Mouse (Mus musculus) MEL-GATA-1-ER (cell line): ENCODE measurements at regions not wholly inside any gene's neighbourhood (a gene's known extent, or its start where the extent isn't known, plus 50 kb on each side); places are given as distances from the start of the nearest gene placed in this dataset.

Experiments used
- DNase-seq: peaks from one replicate; pipeline ENCODE4 v3.0.0-alpha.2; 2012; ENCODE audit warnings: low read depth; ENCODE audit errors: extremely low read depth

- no peak for DNase-seq
These were observed 85.6 kb upstream of the Aldh1b1 start for GRCm38 (mm10) chr4:45713046-45713706.

- DNase-seq, result no peak
These were observed 94.8 kb upstream of the Aldh1b1 start for GRCm38 (mm10) chr4:45703997-45704396.

DNA sequence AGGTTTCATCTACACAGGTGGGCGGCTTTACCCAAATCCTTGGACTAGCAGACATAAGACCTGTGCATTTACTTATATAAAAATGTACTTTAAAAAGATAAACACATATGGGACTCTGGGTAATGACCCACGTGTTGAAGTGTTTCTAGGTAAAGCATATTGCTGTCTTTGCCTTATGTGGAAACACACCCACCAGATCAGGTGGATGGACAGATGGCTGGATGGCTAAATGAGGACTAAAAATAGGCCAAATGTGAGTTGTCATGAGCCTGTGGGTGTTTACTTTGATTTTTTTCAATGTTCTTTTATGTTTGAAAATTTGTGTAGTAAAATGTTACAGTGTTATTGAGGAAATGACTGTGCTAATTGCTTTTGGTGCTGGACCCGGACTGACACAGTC, 99.2 kb upstream of the Aldh1b1 start:
- no peak for DNase-seq

- DNase-seq, result no peak
These were observed 103.6 kb upstream of the Aldh1b1 start for GRCm38 (mm10) chr4:45695239-45695638.

DNA sequence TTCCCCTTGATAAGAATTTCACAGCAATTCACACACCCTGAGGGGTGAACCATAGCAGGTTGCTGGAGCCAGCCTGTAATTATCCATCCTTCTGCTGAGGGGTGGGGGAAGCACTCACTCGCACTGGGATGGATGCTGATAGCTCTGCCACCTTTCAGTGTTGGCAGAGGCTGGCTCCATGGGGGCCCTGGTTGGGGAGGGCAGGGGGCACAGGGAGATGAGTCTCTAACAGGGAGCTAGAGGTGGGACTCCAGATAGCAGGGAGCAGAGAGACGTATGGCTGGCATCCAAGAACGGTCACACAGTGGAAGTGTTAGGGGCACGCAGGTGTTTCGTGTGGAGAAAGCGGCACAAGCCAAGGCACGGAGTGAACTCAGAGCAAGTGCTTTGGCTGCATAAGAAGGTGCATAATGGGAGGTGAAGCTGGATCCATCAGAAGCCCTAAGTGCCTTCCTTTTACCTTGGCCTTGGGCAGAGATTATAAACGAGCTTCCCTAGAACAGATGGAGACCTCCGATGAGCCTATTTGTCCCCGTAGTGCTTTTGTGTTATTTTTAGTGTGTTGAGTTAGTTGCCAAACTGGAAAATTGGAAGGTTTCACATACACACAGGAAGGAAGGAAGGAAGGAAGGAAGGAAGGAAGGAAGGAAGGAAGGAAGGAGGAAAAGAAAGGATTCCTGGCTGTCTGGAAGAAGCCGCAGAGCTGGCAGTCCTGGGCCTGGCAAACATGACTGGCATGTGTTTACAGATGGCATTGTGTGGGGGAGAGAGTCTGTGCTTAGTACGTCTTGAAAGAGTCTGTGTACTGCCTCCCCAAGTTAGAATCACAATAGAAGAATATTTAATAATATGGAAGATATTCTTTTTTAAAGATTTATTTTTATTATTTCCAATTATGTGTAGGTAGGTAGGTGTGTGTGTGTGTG, 108.6 kb upstream of the Aldh1b1 start:
- DNase-seq, result no peak

- DNase-seq, result no peak
These were observed 109.2 kb upstream of the Aldh1b1 start for GRCm38 (mm10) chr4:45689572-45689971.

- no peak for DNase-seq
These were observed 110.6 kb upstream of the Aldh1b1 start for GRCm38 (mm10) chr4:45688233-45688632.

- DNase-seq, result no peak
These were observed 113.8 kb upstream of the Aldh1b1 start for GRCm38 (mm10) chr4:45685031-45685430.

- DNase-seq, result no peak
These were observed 115.6 kb upstream of the Aldh1b1 start for GRCm38 (mm10) chr4:45683205-45683604.

DNA sequence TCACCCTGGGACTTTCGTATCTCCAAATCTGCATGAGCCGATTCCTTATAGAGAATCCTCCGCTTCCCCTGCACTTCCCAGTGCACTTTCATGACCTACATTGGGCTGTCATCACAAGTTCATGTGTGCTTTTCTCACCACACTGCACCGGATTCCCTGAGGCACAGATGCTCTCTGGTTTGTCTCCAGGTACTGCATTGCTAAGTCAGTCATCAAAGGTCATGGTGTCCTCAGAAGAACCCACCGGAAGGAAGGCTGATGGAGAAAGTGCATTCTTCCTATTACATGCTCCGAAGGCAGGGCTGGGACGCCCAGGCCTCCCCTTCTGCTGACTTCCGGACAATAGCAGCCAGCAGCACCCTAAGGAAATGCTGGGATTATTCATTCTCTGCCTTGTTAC, 116.1 kb upstream of the Aldh1b1 start:
- no peak for DNase-seq

GRCm38 (mm10) chr4:45676137-45676536, 122.7 kb upstream of the Aldh1b1 start:
- no peak for DNase-seq

DNA sequence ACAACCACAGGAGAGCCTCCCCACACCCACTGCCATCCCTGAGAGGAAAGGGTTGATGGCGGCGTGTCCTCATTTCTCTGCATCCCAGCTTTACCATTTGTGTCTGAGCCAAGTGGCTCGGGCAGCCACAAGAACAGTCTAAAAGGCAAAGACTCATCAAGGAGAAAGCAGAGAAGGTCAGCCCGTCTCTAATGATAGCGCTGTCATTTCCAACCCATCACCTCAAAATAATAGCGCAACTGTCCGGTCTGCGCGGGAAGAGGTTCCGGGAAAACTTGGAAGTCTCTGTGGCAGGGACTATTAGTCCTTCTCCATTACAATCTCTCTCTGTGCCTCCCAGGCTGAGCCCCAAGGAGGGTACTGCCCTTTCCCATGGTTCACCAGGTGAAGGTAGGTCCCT, 124.5 kb upstream of the Aldh1b1 start:
- DNase-seq, result no peak

DNA sequence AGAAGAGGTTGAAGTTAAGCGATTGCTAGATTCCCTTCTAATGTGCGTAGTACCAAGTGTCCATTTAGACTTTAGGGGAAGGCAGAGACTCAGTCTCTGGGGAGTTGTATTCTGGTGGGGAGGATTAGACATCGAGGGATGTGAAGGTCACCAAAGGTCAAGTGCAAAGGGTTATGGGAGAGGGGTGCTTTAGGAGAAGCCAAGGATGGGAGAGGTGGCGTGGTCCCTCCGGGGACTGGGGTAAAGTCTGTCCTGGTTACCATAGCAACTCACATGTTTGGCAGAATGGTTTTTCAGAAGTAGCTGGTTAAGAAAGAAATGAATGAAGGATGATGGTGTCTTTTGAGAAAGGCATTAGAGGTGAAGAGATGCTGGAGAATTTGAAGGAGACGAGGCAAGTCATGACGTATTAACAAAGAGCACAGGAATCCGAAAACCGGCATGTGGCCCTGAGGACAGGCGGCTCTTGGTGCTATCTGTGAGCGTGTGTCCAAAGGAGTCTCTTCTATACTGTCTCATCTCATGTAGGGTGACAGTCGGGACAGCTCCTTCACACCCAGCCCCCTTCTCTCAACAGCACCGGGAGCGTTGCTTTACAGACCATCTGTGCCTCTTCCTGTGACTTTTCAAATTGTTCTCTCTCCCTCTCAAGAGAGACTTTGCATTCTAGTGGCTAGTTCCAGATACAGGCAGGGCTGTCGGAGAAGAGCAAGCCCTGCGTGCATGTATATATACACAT, 125.6 kb upstream of the Aldh1b1 start:
- no peak for DNase-seq

DNA sequence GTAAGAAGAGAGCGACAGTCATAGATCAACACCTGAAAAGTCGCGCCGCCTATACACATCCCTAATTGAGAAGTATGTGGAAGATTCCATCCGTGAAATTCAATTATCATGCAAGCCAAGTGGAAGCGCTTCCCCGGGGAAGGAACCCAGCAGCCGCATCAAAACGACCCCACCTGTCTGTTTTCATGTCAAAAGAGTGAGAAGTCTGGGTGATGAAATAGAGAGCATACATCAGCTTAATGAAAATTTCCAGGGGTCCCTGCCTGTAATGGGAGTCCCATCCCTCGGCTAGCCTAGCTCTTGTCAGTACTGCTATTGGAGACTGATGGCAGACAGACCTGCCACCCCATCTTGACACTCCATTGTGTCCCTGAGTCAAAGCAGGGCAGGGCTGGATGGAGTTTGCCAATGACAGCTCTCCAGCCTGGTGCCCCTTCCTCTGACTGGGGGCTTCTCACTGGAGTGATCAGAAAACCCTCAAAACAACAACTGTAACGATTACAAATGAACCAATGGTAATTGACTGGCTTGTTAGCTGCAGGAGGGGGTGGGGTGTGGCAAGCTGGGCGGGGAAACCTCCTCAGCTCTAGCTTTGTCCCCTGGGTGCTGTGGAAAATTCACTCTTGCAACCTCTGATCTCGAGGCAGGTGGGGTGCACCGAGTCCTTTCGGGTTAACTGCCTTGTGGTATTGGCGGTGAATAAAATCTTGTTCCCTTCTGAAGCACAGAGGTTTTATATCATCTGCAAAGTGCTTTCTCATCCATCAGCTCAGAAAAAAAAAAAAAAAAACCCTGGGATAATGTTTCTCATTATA, 126.4 kb upstream of the Aldh1b1 start:
- no peak for DNase-seq

DNA sequence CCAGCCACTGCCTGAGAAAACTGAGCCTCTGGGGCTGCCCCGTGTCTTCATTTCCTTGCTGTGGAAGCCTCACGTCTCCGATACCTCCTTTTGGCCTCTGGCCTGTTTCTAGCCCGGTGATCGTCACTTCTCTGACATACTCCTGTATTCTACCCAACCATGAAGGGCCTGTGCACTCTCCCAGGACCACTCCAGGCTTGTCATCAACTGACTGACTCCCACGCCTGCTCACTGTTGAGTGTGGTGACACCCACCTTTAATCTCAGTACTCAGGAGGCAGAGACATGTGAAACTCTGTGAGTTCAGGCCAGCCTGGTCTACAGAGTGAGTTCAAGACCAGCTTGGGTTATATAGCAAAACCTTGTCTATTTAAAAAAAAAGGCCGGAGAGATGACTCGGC, 132.1 kb upstream of the Shb start:
- no peak for DNase-seq

GRCm38 (mm10) chr4:45657350-45657978, 125.2 kb upstream of the Shb start:
- no peak for DNase-seq

DNA sequence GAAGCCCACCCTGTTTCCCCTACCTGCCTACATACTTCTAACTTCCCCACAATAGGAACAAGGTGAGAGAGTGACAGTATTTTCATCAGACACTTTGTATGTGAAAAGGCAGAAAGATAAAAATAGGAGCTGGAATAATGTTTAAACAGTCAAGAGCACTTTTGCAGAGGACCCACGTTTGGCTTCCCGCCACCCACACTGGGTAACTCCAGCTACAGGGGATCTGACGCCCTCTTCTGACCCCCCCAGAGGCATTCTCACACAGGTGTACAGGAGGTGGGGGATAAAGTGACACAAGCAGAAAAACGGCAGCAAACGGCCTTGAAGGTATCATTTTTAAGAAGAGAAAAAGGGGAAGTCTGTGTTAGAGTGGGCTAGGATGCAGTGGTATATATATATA, 123.5 kb upstream of the Shb start:
- no peak for DNase-seq

DNA sequence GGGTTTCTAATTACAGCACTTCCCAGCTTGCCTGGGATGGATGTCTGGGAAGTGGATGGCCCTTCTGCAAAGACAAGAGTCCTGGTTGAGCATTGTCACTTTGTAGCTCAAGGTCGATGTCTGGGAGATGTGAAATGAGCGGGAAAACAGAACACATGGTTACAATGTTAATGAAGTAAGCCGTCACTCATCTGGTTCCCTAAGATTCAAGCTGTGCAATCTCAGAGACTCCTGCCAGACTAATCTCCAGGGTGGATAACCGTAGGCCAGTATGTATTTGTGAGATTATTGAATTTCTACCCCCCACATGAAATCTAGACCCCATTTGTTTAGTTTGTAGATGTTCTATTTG, 122.5 kb upstream of the Shb start:
- no peak for DNase-seq

GRCm38 (mm10) chr4:45654019-45654803, 121.9 kb upstream of the Shb start:
- no peak for DNase-seq
